Mouse (Mus musculus) brain, embryonic 14.5 days (tissue): ENCODE measurements around the gene Zfp281.

Source experiments
- CTCF ChIP-seq: fragments of 200-500 bp; IDR thresholded peaks from 2 replicates; pipeline ENCODE4 v1.5.1; 2012; ENCODE audit warnings: inconsistent platforms, mild to moderate bottlenecking, moderate library complexity, borderline replicate concordance; ENCODE audit not compliant: insufficient read depth, insufficient read length; ENCODE audit errors: extremely low read depth
- POLR2A ChIP-seq: fragments of 200-500 bp; IDR thresholded peaks from 2 replicates; pipeline ENCODE4 v1.6.1; 2012; ENCODE audit warnings: mild to moderate bottlenecking, inconsistent platforms, borderline replicate concordance; ENCODE audit not compliant: poor library complexity, insufficient read depth, insufficient read length, severe bottlenecking; ENCODE audit errors: extremely low read depth

- TF ChIP-seq POLR2A (no peak), CTCF (no peak)
These were observed 33.9 kb downstream of the Zfp281 start for GRCm38 (mm10) chr1:136658456-136659227.
